ENCODE assay signal across 22 mouse cellular contexts in the genomic region with DNA sequence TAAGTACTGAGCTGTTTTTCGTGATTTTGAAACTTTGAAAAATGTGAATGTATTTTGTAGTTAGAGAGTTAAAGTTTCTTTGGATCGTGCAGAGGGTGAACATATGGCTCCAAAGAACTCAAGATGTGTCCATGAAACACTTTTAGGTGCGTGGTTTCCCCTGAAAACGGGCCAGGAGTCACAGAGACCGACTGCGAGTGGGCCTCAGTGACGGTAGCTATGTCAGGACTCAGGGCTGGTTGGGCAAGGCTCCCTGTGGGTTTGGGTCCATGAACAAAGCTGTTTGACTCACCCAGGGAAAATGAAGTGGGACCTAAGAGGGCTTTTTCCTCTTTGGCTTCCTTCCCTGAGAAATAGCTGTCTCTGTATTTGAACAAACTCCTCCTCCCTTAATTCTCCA.
DNase-seq lines count a peak whose midpoint lies in the region; ATAC-seq and TF ChIP-seq lines count a peak whose summit lies in the region.
"Had no signal": no experiment of that assay in that cellular context is flagged by ENCODE, and none has a peak within 500 bp of the region (broad histone marks: within the 10 kb centered on the region; RNA-seq: fewer than 3 reads in every experiment).

No protein-coding gene starts in this region.

- no peak for TF ChIP-seq CTCF in hindbrain, postnatal 0 days (IDR thresholded peaks at IDR 0.05; ENCODE audit: low read depth)

- 0 out of 2 replicates have a peak, but pooled peaks cover 6% of the 10 kb centered on the region for H3K4me1 ChIP-seq in hindbrain, postnatal 0 days (ENCODE audit: insufficient read depth, low read length)

- intact Hi-C loops in left cerebral cortex, postnatal 10 days (cut with DNase I) = no loop called here

- no peak overlapping the region for H3K27ac ChIP-seq in hindbrain, postnatal 0 days
- H3K27ac ChIP-seq: forebrain, embryonic 12.5 days; heart, embryonic 15.5 days had no signal

- peak; percentile 76 for ATAC-seq in frontal cortex, adult (ENCODE audit: low TSS enrichment)
- no peak for ATAC-seq in hindbrain, postnatal 0 days
- ATAC-seq: inflammation-experienced regulatory T-cells, adult 6 months had no signal

- H3K9me3 ChIP-seq in hindbrain, postnatal 0 days (ENCODE audit: low read length) = no peaks in the 10 kb centered on the region
- H3K9me3 ChIP-seq: forebrain, embryonic 12.5 days; heart, embryonic 15.5 days; hindbrain, embryonic 10.5 days; limb, embryonic 10.5 days had no signal

- H3K27me3 ChIP-seq in hindbrain, postnatal 0 days (ENCODE audit: insufficient read depth, low read length) = no peaks in the 10 kb centered on the region
- H3K27me3 ChIP-seq: forebrain, embryonic 12.5 days; heart, embryonic 15.5 days had no signal

- no peak overlapping the region for H3K4me3 ChIP-seq in hindbrain, postnatal 0 days (ENCODE audit: low read length)
- H3K4me3 ChIP-seq: forebrain, embryonic 12.5 days; heart, embryonic 15.5 days; hindbrain, embryonic 10.5 days; limb, embryonic 10.5 days; megakaryocyte, embryonic 14.5 days had no signal

- 96% methylated on average over 7 of the region's 7 CpGs for whole genome bisulfite sequencing in hindbrain, postnatal 0 days

- no peaks in the 10 kb centered on the region for H3K36me3 ChIP-seq in hindbrain, postnatal 0 days (ENCODE audit: insufficient read depth, low read length)
- H3K36me3 ChIP-seq: forebrain, embryonic 12.5 days; heart, embryonic 15.5 days; hindbrain, embryonic 10.5 days; limb, embryonic 10.5 days had no signal

- no peak overlapping the region for H3K4me2 ChIP-seq in hindbrain, postnatal 0 days (ENCODE audit: low read depth, low read length)
- H3K4me2 ChIP-seq: forebrain, embryonic 12.5 days; heart, embryonic 15.5 days; liver, embryonic 11.5 days had no signal

- no peak overlapping the region for H3K9ac ChIP-seq in hindbrain, postnatal 0 days (replicated peaks; ENCODE audit: low read length)
- H3K9ac ChIP-seq: forebrain, embryonic 12.5 days; heart, embryonic 15.5 days had no signal

- DNase-seq in lung, postnatal 36 days = peak; percentile 33
- DNase-seq in lung, postnatal 25 days (ENCODE audit: low spot score) = no peak
- peak; percentile 32 to 39 for DNase-seq in left cerebral cortex, postnatal 10 days (ENCODE audit: extremely low spot score in 1 of 2, low spot score in 2 of 2)
- DNase-seq in right cerebral cortex, postnatal 36 days (ENCODE audit: low spot score in 2 of 2) = peak; percentile 37 to 52
- no peak for DNase-seq in hindbrain, postnatal 0 days (ENCODE audit: low spot score)
- no peak for DNase-seq in adrenal gland, adult 18-20 months (ENCODE audit: low spot score in 2 of 2)
- DNase-seq in spleen, postnatal 10 days (ENCODE audit: low spot score in 2 of 2) = no peak
- DNase-seq: cerebellum, postnatal 10 days; gastrocnemius, postnatal 10 days; heart, adult 18-20 months; kidney, adult 8-10 months; kidney, postnatal 25 days; lung, adult 2 months; thymus, postnatal 36 days had no signal

Comparison
In these comparisons a context has a peak if more than half of its experiments do, and no peak if none do; other contexts are left out.
1. DNase-seq: peak in lung, postnatal 36 days (single experiment), left cerebral cortex, postnatal 10 days (2 of 2) and right cerebral cortex, postnatal 36 days (2 of 2); none in lung, postnatal 25 days (single experiment), hindbrain, postnatal 0 days (single experiment), adrenal gland, adult 18-20 months (0 of 2) and spleen, postnatal 10 days (0 of 2).